Mouse (Mus musculus) lung, adult 2 months (tissue): Measurements from ENCODE around the gene Plxnd1.

Experiments
- CTCF ChIP-seq: fragments of 200-500 bp; IDR thresholded peaks from 2 replicates; pipeline ENCODE4 v1.5.1; 2011; ENCODE audit warnings: mild to moderate bottlenecking, low read length, control low read depth; ENCODE audit not compliant: insufficient read depth
- POLR2A ChIP-seq: fragments of 200-500 bp; IDR thresholded peaks from 2 replicates; pipeline ENCODE4 v1.6.1; 2011; ENCODE audit warnings: low read depth, mild to moderate bottlenecking, control low read depth, low read length, borderline replicate concordance; ENCODE audit errors: extremely low read depth

GRCm38 (mm10) chr6:115975606-115976005 is 19.2 kb downstream of the Plxnd1 start:
- TF ChIP-seq POLR2A (no peak), CTCF (no peak)
